Mouse (Mus musculus): ENCODE results near the gene Gm266.

Gm266 gene

DNA sequence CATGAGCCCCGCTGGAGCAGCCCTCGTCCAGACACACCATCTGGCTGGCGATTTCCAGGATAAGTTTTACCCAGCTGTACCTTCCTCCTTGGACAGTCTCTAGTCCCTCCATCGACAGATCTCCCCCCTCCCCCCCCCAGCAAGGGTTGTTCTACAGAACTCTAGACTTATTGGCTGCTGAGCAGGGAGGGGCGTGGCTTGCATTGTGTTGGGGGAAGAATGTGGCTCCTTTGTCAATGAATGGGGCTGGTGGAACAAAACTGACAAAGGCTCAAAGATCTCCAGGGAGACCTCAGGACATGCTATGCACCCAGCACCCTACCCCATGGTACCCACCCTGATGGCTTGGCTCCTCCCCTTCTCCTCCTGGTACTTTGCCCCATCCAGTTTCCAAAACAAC lies 15.1 kb upstream of the Gm266 start:
- DNase-seq, result no peak

DNA sequence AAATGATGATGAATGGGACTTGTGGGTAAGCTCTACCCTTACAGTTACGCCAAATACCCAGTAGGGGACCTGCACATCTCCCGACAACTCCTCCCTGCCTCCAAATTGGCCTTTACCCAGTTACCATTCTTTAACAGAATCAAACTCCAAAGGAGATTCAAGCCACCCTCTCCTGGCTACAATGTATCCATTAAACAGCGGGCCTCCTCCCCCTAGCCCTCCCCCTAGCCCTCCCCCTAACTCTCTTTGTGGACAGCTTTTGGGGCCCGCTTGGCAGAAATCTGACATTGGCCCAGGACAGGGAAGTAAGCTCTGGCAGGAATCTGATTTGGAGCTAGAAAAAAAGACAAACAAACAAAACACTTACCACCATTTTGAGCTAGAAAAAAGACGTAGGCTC lies 14.0 kb upstream of the Gm266 start:
- DNase-seq, result no peak

DNA sequence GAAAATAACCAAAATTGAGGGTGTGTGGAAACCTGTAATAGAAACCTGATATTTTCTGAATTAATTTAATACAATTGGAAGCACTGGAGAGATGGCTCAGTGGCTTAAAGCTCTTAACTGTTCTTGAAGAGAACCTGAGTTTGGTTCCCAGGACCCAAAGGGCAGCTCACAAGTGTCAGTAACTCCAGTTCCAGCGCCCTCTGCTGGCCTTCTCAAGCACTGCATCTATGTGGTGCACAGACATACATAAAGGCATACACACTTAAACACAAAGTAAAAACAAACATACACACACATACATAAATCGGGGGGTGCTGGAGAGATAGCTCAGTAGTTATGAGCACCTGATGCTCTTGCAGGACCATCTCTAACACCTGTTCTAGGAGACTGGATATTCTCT lies 11.5 kb upstream of the Gm266 start:
- peak in 1 of 2 experiments; percentile 36 for DNase-seq

DNA sequence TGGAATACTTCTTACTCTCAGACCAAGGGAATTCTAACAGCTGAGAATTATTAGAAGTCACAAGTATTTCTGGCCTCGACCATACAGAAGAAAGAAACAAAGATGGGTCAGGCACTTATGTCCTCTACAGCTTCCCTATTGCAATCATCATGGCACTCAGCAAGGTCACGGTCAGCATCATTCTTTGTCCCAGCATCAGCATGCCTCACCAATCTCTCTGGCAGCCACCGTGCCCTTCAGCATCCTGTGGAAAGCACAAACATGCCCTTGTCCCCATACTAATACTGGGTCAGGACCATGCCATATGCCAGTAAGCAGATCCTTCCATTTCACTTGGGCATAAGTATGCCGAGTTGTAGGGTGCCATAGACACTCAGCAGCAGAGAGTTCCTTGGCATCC lies 9.3 kb upstream of the Gm266 start:
- DNase-seq, result no peak

DNA sequence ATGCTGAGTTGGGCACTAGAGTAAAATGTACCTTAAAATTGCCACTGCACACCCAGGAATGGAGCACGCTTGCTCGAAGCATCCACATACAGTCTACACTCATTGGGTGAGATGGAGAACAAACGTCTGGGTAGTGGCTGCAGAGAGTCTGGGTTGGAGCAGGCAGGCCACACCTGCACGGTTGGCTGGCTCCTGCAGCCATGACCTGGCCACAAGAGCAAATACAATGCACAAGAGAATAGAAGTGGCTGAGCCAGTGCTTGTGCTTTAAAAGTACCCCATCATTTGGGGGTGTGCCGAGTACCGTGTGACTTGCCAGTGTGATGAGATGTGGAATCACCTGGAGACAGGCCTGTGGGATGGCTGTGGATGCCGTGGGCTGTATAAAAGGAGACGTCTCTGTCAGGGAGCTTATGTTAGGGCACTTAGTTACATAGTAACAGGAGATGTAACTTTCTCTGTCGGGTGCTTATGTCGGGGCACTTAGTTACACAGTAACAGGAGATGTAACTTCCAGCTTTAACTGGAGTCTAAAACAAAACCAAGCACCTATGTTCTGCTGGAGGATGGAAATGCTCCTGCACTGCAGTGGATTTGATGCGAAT lies 3.7 kb upstream of the Gm266 start:
- DNase-seq, result peak in 1 of 2 experiments; percentile 20

DNA sequence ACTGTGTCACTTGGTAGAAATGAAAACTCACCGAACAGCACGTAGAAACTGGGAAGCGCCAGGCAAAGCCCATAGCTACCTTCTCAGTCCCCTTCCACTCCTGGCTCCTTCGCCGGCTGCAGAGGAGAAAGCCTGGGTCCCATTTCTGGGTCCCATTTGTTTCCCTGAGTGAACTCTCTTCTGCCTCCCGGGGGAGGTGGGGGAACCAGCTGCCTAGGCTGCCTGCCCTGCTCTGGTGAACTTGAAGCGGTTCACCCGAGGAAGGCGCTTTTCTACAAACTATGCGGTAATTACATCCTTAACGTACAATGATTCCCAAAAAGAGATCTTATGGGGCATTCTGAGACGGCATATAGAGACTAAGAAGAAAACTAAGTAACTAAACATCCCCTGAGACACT lies 832 bp upstream of the Gm266 start:
- no peak for DNase-seq

DNA sequence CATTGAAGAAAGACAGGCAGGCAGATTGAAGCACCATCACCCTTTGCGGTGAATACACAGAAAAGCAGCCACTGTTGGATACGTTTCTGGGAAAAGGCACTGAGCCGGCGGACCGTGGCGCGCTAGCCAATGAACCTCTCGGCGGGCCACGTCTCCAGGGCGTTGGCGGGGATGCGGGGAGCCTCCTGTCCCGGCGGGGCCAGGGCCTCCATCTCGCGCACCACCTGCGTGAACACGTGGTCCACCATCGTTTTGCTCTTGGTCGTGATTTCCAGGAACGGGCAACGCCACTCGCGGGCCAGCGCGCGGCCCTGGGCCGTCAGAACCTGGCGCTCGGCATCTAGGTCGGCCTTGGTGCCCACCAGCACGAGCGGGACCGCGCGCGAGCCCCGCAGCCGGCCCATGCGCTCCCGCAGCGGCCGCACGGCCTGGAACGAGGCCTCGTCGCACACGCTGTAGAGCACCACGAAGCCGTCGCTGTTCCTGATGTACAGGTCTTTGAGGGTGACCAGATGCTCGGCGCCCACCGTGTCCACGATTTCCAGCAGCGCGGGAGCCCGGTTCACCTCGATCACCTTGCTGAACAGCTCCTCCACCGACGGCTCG lies 474 bp downstream of the Gm266 start:
- no peak for DNase-seq

DNA sequence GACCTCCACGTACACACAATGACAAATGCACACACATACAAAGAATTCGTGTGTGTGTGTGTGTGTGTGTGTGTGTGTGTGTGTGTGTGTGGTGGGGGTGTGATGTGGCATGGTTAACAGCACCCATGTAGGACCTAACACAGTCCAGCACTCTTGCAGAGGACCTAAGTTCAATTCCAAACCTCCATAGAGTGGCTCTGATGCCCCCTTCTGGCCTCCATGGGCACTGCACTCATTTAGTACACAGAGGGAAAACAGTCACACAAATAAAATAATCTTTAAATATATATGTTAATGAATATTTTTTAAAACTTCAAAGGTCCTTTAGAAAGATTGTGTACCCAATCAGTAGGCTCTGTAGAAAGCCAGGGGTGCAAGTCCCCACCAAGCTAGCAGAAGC lies 5.7 kb downstream of the Gm266 start:
- peak in 1 of 2 experiments; percentile 66 for DNase-seq

DNA sequence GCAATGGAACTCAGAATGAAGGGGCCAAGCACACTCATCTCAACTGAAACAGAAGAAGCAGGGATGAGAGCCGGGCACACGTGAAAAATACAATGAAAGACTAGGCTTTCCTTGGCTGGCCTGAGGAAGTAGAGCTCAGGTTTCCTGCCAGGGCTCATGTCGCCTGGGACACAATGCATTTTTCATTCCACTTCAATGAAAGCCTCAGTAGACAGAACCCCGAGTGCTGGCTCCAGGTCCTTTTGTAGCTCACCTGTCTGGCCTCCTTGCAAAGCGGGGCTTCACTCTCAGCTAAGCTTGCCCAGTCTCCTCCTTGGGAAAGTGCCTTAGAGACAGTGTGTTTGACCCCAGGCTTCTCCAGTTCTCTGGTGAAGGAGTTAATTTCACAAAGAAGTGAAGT lies 6.7 kb downstream of the Gm266 start:
- DNase-seq, result no peak

DNA sequence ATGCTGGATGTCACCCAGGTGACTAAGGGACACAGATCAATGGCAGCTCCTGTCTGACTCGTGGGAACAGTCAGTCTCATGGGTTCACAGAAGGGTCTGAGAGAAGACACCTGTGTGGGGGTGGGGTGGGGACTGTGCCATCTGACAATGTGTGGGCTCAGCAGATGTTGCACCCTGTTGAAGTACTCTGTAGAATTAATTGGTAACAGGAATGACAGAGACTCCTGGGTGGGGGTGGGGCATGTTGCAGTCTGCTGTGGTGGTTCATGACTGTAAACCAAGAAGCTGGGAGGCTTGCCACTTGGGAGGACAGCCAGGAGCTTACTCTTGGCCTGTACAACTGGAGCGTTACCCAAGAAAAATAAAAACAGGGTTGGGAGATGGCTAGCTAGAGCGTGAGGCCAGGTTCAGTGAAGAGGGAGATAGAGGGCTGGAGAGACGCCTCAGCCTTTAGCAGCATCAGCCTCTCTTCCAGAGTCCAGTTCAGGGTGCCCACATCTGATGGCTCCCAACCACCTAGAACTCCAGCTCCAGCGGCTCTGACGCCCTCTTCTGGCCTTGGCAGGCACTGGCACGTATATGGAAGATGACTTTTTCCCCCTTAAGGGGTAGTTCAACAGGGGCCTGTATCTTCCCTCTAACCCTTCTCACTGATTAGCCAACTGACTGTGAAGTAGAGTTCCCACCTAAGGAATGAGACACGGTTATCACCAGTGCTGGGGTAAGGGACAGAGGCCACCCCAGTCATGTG lies 10.6 kb downstream of the Gm266 start:
- peak; percentile 71 to 76 for DNase-seq

DNA sequence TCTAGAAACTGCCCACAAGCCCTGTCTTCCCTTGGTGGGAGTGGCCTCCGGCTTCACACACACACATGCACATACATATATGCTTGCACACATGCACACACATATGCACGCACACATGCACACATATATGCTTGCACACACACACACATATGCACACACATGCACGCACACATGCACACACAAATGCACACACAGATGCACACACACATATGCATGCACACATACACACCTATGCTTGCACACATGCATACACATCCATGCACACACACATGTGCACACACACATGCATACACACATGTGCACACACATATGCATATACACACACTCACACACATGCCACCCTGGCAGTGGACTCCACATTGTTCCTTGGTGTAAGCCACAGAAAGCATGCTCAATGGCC lies 11.2 kb downstream of the Gm266 start:
- DNase-seq, result no peak

DNA sequence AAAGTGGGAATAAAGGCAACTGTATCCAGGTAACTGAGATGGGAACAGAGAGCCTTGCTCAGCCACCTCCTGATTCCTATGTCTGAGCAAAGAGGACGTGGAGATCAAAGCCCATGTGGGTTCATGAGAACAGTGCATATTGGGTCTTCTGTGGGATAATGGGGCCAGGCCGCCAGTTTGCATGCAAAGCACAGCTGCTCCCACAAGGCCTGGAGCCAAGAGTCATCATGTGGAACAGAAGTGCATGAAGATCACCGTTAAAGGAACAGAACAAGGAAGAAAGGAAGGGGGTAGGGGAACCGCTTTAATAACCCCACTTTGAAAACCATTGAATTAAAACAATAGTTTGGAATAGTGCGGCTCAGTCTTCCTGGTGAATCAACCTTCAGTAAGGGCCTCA lies 12.7 kb downstream of the Gm266 start:
- DNase-seq, result no peak

DNA sequence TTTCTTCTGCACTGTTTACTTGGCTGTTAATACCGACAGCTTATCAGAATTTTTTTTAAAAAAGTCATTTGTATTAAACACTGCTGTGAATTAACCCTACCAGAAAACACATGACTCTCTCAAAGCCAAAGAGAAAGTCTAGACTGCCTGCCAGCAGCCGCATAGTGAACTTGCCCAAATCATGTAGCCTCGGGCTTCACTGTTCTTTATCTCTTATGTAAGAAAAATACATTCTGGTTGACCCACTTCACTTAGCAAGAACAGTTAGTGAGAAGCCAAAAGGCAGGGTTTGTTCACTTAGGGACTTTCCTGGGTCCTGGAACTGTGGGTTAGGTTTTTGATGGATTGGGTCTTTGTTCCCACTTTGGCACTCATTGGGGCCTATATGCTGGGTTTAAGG lies 13.9 kb downstream of the Gm266 start:
- DNase-seq, result no peak

DNA sequence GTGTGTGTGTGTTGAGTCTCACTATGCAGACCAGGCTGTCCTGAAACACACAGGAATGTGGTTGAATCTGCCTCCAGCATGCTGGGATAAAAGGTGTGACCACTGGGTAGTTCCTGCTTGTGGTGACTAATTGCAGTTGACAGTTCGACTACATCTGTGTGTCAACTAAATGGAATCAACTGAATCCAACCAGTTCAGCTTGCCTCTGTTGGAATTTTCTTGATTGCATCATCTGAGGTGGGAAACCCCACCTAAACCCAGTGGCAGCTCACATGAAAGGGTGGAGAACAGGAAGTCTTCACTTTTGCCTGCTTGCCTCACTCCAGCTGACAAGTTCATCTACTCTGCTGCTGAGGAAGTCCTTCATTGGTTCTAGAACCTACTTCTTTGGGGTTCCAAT lies 14.5 kb downstream of the Gm266 start:
- DNase-seq, result no peak

DNA sequence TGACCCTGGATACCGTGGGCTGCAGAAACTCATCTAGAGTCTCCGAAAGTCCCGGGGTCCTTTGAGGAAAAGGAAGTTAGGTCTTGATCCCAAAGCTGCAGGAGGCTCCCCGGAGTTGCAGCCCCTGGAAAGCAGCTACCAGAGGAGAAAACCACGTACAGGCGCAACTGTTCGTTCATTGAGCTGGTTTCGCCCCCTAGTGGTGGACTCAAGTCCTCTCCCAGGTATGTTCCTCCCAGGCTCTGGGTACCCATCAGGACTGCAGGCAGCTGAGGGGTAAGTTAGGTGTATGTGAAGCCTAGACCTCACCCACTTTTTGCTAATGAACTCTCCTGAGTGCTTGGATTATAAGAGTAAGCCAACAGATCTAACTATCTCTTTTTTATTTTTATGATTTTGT lies 16.1 kb downstream of the Gm266 start:
- peak in 1 of 2 experiments; percentile 71 for DNase-seq

DNA sequence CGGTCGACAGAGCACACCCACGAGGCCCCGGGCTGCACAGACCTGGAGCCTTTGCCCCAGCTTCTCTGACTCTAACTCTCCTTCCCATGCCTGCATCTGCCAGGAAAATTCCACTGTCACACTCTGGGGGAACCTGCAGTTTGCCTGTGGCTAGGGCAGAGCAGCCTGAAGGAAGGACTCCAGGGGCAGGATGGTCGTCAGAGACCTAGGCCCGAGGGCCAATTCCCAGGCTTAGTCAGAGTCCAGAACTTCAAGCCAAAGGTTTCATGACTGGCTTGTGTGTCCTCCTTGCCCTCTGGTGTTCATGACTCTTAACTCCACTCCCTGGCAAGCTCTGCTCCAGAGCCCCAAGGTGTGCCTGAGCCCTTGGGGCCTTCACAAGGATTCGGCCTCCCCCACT lies 17.4 kb downstream of the Gm266 start:
- DNase-seq, result no peak

DNA sequence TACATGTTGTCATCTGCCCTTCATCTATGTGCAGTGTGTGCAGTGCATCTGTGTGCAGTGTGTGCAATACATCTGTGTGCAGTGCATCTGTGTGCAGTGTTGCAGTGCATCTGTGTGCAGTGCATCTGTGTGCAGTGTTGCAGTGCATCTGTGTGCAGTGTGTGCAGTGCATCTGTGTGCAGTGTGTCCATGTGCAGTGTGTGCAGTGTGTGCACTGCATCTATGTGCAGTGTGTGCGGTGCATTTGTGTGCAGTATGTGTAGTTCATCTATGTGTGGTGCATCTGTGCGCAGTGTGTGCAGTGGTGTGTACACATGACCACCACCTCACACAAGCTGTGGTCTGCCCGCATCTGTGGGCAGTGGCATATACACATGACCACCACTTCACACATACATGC lies 19.3 kb downstream of the Gm266 start:
- DNase-seq, result no peak

DNA sequence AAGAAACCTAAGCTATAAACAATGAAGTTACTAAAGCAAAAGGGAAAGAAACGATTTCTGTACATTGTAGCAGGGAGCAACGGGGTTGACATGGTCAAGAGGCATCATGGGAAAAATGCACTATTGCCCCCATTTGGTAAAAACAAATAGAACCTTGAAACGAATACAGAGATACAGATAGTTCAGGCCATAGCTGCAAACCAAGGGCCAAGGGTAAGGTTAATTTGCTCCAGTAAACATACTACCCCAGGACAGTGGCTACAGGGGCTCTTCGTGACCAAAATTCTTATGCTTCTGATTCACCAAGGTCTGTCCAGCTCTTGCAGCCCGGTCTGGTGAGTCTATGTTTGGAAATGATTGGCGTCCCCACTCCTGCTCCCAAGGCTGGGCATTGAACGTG lies 22.1 kb downstream of the Gm266 start:
- DNase-seq, result no peak

DNA sequence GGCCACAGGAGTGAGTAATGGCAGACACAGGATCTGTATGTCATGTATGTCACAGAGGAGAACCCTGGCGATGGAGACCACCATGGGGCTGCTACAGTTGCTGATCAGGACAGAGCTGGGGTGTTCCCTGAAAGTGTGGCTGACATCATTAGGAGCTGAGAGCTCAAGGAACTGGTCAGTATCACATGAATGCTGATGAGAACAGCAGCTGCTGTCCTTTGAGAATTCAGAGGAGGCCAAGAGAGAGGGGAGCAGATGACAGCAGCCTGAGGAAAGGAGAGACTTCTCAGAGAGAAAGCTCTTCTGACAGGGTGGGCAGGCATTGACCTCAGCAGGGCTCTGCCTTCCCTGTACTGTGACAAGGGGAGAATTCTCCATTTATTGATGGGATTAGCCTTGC lies 27.9 kb downstream of the Gm266 start:
- DNase-seq, result no peak

DNA sequence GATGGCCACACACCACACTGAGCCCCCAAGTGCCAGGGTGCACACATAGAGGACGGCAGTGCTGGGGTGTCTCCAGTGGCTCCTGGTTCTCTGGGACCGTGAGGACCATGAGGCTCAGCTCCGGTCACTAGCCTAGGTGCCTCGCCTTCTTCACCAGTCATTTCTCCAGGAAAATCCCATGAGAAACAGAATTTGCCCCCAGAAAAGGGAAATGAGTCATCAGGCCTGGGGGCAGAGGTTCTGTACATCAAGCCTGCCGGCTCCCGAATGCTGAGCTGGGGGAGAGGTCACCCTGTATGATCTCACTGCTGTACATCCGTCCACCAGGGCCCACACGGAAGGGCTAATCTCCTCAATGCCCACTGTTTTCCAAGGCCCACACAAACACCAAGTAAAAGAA lies 29.8 kb downstream of the Gm266 start:
- no peak for DNase-seq

DNA sequence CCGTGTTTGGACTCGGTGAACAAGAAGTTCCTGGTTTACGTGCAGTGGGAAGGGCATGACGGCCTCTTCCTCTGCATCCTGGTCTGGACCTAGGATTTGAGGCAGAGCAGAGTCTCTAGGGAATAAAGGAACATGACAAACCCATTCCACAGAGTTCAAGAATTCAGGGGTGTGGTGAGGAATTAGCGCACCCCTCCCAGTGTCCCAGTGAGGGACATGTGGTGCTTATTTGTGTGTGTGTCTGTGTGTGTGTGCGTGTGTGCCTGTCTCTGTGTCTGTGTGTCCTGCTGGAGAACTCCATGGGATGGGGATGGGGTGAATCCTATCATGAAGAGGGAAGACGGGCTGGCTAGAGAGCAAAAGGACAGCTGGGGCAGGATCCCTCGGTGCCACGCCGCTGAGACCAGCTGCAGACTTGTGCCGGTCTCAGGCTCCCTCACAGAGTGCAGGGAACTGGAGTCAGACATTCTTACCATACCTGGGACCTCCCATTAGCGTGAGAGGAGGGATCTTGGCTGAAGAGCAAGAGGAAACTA lies 30.2 kb downstream of the Gm266 start:
- peak in 1 of 2 experiments; percentile 28 for DNase-seq

DNA sequence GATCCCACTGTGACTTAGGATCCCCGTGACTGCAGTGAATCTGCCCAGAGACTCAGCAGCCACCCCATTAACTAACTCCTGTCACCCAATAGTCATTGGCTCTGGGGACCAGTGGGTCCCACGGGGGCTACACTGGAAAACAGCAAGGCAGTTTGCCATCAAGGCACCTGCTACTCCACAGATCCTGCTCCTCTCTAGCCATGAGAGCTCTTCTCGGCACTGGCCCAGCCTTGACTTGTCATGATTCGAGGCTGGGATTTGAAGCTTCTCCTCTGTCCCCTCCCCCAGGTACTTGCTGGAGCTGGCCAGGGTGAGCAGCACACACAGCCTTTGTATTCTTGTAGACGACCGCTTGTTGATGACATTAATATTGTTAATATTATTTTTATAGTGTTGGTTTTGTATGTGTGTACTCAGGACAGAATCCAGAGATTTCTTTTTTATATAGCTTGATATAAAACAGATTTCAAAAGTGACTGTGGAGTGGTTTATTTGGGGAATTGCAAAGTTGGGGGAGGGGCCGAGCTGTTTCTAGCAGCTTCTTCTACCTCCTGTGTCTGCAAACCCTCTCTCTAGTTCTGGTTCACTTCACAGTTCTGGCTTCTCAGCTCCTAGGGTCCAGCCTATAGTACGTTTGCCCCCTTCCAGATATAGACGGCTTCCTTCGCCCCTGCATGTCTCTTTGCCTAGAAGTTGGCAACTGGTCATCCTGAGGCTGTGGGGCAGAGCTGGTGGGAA lies 30.9 kb downstream of the Gm266 start:
- DNase-seq, result no peak

DNA sequence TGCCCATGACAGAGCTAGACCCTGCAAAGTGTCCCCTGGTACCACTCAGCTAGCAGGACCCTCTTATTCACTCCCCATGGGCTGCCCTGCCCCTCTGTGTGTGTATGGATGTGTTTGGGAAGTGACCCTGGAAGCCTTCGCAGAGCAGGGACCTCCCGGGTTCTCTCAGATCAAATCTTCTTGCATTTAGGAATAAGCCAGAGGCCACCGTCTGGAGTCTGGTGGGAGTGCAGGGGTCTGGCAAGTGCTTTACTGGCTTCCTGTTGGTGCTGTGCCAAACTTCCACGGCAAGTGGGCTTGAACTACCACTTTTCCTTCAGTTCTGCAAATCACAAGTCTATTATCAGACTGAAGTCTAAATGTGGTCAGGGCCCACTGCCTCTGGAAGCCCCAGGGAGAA lies 31.6 kb downstream of the Gm266 start:
- no peak for DNase-seq

DNA sequence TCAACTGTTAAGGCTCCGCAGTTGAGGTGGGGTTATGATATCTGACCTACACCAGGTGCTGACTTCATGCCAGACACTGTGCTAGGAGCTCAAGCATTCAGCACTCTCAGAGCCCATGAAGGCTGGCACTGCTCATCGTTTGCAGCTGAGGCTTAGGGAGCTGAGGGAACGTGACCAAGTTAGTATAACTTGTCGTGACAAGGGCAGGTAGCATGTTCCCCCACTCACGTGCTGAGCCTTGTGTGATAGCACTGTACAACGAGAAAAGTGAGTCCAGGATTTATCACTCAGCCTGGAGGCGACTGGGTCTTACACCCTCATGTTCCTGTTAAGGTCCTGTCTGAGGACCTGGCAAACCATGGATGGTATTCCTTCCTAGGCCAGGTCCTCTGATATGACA lies 34.1 kb downstream of the Gm266 start:
- DNase-seq, result no peak

Data from kidney, adult 8-10 months (tissue).